Mouse (Mus musculus) urinary bladder, postnatal 25 days (tissue): ENCODE results near the gene Ube2ql1.

Experiments
- DNase-seq: peaks from one replicate; pipeline ENCODE4 v3.0.0; 2022; ENCODE audit warnings: low spot score

Ube2ql1 gene

DNA sequence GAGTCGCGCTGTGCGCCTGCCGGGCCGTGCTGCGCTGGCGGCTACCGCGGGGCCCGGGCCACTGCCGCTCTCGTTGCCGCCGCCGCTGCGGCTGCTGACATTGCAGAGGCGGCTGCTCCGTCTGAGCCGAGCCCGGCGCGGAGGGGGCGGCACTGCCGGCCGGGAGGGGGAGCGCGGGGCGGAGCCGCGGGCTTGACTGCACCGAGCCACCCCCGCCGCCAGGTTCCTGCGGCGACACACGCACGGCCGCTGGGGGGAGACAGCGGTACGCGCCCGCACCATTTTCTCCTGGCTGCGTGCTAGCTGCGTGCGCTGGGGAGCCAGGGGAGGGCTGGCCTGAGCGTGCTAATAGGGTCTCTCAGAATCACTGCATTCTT lies at the start of gene Ube2ql1:
Gene Ube2ql1, minus strand, starts transcription at position 131 of the 377 bp plus-strand sequence.
- DNase-seq, result peak; percentile 72

DNA sequence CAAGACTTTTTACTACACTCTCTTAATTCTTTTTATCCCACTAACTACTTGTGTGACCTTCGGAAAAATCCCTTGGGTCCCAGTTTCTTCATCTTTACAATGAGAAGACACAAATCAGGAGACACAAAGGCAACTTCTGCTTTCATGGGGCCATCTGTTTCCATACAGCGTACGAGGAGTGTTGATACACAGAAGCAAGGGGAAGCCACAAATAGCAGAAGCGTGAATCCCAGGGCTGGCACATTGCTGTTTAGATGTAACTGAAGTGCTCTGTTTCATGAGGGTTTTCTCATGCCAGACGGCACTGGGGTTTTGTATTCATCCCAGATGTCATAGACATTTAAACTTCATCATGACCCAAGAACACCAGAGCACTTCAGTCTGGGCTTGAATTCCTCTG lies 49.0 kb upstream of the Ube2ql1 start:
- DNase-seq, result no peak

DNA sequence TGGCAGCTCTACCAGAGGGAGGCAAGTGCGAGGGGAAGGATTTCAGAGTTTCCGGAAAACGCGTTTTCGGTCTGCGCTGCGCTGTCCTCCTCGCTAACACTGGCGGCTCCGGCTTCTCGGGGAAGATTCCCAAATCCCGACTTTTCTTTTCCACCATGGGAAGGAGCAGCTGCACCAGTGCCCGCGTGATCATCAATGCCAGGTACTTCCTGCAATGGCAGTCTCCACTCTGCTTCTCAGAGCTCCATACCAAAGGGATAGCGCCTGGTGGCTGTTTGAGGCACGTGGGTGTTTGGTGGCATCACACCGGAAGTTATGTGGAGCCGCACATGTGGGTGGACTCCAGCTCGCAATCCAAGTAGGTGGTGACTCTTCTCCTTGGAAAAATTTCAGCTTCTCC lies 38.5 kb upstream of the Ube2ql1 start:
- DNase-seq, result no peak

DNA sequence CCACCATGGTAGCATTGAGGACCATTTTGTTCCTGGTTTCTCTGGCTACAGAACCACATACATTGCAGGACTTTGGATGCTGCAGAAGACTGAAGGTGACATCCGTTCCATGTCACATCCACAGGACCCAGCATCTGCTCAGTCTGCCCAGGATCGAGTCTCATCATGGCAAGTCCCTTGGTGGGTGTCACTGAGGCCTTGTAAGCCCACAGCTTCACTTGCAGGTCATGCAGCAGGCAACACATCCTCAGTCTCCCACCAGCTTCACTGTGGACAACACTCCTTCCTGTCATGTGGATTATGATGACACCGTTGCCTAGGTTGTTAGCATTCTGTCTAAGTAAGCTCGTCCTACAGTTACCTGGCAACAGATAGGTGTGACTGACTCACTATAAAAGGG lies 32.7 kb upstream of the Ube2ql1 start:
- no peak for DNase-seq

DNA sequence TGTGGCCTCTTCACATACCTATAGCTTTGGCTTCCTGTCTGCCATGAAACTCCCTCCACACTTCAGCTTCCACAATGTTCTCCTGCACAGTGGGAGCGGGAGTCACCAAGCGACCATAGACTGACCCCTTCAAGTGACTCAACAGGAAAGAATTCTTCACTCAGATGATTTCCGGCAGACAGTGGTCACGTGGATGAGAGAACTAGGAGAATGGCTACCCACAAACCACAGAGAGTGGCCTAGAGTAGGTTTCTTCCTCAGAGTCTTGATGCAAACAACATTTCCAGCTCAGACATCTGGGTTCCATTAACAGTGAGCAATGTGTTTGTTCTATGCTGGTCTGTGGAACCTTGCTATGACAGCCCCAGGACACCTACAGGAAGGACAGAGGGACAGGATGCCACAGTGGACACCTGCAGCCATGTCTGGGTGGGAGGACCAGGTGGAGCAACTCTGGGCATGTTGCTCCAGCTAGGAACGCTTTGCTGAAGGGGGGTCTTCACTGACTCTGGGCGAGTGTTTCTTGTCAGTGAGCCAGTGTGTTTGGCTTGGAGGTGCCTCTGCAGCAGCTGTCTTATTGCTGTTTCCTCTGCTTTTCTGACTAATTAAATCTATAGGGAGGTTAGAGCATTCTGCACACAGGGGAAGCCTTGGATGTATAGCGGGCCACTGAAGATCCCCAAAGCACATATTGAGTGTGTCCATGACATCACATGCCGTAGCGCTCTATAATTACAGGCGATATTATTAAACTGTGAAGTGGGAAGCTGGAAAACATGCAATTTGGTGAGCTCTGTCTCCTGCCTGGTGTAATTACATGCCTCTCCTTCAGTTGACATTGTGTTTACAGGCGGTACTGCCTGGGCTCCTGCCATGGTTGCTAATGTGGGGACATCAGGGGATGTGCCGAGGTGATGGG lies 31.1 kb upstream of the Ube2ql1 start:
- no peak for DNase-seq

DNA sequence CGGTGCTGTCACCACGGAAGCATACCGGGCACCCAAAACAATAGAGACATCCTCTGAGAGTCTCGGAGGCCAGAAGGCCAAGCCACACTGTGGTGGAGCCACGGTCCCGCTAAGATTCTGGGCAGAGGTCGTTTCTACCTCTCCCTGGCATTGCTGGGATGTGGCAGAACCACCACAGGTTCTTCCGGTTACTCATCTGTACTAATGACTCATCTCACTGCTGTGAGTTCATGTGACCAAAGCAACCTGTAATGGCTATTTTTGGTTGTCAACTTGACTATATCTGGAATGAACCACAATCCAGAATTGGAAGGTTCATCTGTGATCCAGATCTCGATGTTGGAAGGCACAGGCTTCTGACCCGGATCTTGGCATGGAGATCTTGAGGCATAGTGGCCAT lies 28.5 kb upstream of the Ube2ql1 start:
- no peak for DNase-seq

DNA sequence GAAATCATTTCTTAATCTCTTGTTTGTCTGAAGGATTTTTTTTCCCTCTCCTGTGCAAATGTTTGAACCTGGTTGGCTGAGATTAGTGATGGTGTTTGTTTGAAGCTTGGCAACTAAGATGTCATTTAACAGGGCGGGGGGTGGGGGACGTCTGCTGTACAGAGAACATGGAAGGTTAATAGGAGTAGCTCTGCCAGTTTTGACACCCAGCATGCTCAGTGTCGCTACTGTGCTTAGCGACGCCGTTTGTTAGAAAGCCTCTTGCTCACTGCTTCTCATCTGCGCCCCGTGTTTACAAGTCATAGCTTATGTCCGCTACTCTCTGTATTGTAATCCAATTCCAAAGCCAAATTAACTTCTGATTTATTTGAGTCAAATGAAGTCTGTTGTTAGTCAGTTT lies 25.0 kb upstream of the Ube2ql1 start:
- no peak for DNase-seq

DNA sequence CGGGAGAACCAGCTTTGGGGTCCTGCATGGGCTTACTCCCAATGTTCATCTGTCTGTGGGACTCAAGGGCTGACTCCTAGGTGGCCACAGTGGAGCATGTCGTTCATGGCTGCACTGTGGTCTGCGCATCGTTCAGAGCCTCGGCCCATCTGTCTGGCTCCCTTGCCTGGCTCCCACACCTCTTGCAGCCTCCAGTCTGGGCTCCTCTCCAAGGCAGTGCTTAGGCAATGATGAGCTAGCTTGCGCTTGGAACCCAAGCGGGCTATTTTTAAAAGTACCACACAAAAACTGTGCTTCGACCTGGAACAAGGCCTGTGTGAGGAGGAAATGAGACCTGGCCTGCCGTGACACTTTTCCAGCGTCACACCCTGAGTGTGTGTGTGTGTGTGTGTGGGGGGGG lies 21.7 kb upstream of the Ube2ql1 start:
- peak; percentile 3 for DNase-seq

DNA sequence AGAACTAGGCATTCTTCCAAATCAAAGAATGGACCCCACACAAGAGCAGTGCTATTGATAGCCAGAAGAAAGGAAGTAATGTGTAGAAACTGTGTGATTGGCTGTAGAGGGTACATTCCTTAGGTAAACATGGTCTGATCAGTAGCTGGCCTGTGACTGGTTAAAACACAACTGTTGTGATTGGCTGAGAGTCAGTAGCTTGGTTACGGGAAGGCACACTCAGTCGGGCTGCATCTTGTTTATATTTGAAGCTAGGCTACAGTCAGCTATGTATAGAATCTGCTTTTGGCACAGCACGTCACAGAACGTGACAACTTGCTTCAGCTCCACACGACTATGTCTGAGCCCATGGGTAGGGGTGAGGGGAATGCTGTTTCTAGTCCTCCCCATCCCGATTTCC lies 19.3 kb upstream of the Ube2ql1 start:
- no peak for DNase-seq

DNA sequence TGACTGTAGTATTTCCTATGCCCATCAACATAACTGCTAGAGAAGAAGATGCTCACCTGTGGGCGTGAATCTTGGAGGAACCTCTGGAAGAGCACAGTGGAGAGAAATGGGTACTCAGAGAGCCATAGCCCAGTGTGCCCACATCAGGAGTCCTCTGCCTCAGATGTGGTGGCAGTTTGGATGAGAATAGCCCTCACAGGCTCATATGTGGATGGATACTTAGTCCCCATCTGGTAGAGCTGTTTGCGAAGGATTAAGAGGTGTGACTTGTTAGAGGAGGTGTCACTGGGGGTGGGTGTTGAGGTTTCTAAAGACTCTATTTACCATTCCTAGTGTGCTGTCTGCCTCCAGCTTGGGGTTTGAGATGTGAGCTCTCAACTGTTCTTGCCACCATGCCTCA lies 13.2 kb upstream of the Ube2ql1 start:
- no peak for DNase-seq

DNA sequence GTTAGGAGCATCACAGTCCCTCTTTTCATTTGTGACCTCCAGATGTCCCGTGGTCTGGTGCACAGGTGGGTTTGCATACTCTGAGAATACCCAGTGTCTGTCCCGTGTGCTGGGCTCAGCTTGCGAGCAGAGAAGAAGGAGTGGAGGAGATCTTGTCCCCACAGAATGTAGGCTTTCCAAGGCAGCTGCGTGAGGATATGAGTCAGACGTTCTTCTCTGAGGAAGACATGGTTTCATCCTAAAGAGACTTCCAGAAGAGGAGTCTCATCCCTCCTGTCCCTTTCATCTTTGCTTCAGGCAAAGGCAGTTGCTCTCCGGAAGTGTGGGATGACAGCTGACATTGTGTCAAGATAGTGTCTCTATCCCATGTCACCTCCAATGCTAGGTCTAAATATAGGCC lies 11.8 kb upstream of the Ube2ql1 start:
- DNase-seq, result no peak

DNA sequence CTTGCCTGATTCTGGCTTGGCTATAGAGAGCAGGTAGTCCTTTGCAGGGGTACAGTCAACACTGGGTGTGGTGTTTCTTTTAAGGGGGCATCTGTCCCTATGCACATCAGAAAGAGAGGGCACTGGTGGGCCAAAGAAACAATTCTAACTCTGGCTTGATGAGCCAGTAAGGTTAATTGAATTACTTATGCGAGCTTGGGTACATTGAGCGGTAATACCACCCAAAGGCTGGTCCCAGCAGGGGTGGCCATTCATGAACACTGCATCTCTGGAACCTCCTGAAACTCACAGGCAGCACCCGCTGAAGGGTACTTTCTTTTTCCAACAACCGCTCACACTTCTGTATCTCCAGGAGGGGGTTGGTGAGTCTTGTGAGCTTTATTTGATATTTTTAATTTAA lies 9.1 kb upstream of the Ube2ql1 start:
- DNase-seq, result no peak

DNA sequence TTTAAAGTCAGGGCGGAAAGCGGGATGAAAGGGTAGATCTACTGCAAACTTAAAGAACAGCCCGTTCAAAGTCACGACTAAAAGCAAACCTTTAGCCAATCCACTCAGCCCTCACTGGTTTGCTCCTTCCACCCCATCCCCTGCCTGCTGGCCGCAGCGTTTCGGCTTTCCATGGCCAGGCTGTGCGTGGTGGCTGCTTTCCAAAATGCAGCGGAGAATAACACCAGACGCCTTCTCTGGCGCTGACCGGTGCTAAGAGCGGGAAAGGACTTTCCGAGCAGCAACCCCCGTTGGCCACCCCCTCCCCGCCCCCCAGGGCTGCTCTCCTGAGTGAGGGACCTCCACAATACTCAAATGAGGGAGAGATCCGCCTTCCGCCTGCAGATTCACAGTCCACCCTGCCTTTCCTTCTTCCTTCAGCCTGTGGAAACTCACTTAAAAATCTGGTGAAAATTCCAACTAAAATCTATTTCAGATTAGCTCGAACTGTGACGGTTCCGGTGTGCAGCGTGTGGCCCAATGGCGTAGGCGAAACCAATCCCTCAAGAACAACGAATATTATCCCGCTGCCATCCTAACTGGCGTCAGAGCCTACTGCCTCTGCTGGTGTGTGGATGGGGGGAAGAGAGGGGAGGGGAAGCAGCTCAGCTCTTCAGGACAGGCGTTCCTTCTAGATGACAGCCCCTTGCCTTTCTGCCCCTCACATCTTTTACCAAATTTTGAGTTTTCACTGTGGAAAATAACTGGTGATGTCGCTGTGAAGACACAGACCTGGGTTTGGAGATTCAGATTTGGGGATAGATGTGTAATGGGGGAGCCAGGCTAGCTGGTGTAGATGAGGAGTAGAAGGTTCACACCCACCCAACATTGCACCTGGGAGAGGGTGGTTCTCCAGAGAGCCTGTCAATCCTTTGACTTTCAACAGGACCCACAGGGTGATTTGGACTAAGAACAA lies 919 bp upstream of the Ube2ql1 start:
- DNase-seq, result peak; percentile 16

DNA sequence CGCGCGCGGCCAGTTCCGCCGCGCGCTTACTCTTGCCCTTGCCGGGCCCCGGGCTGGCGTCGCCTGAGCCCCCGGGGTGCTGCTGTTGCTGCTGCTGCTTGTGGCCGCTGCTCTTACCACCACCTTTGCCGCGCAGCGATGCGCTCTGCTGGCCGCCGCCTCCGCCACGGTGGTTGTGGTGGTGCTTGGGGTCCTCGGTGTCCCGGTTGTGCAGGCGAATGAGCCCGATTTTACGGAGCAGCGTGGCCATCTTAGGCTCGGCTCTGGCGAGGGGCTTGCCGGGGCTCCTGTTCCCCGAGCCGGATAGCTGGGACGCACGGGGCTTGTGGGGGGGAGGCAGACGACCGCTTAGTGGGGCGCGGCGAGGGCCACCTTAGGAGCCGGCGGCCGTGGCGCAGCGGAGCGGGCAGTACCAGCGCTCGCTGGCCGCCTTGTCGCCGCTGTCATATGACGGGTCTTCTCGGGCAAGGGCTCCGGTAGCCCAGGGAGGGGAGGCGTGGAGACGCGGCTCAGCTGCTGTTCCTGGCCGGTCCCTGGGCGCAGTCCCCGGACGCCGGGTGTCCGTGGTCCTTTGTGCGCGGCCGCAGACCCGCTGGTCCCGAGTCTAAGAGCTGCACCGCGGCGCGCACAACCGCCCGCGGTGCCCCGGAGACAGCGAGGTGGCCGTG lies 464 bp downstream of the Ube2ql1 start:
- DNase-seq, result peak; percentile 5

DNA sequence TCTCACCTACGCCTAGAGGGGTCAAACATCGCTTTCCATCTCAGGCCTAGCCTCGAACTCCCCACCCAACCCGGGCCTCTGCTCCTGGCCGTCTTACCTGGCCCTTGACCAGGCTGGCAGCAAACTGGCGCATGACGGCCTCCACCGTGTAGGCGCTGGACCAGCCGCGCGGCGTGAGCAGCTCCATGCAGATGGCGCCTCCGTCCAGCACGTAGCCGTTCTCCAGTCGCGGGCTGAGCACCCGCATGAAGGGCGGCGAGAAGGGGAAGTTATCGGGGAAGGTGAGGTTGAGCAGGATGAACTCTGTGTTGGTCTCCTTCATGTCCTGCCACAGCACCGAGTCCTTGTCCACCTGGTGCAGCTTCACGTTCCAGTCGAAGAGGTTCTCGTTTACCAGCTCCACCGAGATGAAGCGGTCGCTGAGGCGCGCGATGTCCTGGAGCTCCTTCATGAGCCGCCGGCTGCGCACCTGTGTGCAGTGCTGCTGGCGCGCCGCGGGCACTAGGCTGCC lies 1.2 kb downstream of the Ube2ql1 start:
- peak; percentile 6 for DNase-seq

DNA sequence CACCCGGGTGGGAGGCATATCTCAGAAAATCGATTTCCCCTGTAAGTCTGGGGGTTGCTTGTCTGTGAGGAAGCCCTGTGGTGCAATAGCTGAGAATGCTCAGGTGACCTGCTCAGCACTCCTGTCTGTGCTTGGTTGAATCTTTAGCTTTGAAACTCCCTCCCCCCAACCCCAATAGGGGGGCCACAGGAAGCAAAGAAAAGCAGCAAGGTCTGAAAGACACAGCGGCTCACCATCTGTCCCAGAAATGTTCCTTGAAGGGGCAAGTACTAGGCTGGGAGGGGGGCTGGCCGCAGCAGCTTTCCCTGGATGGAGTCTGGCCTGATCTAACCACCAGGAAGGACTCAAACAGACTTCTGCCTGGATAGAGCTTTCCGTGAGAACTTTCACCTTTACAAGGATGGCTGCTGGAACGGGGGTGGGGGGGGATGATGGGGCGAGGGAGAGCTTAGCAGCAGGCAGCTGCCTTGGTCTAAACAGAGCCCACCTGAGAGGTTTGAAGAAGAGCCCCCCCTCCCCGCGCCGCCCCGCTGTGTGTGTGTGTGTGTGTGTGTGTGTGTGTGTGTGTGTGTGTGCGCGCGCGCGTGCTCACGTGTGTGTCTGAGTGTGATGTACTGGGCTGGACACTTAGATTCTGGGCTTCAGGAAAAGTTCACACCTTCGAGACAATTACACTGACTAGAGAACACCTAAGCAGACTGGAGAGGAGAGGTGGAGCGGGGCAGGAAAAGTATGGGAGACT lies 2.1 kb downstream of the Ube2ql1 start:
- DNase-seq, result no peak

DNA sequence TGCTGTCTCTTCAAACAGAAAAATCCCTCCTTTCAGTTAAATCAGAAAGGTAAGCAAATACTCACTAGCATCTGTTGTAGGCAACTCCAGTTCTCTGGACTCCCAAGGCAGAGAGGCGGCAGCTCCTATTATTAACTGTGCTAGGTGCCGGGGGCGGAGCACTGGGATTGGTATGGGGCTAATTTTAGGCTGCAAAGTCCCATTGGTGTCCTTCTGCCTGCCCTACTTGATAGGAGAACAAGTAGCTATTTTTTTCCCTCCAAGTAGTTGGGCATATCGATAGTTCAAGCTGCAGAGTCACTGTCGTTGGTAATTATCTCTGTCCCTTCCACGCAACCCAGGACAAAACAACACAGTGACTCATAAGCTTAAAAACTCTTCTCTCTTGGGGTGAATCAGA lies 7.1 kb downstream of the Ube2ql1 start:
- DNase-seq, result no peak

DNA sequence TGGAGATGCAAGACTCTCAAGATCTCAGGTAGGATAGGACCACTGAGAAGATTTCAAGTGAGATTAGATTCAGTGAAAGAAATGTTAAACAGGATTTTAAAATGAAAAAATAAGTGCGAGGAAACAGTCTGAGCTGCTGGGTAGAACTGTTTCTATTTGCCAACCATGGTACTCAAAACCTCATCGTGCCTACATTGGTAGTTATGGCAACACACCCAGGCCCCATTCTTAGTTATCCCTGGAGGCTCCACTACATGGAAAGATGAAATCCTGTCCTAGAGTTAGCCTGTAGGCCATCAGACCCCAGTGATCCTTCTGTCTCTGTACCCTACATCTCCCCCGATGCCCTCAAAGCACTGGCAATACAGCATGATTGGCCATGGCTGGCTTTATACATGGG lies 14.3 kb downstream of the Ube2ql1 start:
- no peak for DNase-seq

DNA sequence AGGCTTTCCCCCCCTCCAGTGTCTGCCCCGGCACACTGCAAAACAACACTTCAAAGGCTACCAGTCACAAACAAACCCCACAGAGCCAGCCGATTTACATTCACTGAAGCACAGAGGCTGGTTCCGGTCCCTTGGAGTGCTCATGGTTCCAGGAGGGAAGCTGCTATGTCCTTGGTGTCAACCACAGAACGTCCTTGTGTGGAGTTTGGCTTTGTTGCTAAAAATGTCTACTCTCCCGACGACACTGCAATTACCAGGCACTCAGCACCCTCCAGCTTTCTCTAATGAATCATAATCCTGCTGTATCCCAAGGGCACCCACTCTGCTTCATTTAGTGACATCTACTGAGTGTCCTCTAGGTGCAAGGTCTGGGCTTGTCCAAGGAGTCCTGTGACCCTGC lies 18.5 kb downstream of the Ube2ql1 start:
- no peak for DNase-seq

DNA sequence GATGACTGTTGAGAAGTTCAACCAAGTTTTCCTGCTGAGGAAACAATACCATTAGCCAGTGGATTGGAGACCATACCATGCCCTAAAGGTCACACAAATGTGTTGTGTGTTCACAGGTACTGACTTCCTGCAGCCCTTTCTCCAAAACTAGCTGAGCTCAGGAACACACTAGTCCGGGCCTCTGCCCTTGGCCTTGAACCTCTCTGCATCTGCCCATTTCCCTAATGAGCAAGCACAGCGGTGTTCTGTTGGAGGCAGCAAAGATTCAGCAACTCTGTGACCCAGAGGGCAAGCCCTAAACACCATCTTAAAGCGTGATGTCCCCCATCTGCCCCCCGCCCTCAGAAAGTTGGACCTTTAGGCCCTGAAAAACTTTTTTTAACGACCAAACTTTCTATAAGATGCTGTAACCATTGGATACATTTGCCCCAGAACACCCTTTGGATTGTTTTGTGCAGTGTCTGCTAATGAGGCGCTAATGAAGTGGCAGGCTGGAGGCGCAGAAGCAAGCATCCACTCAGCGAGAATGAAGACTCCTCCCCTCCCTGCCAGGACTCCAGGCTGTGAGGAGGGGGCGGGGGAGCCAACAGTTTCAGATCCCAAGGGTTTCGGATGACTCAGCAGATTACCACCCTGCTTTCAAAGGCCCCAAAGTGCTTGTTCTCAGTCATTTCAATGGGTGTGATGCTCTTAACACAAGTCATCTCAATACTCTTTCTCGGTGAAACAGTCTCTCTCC lies 21.7 kb downstream of the Ube2ql1 start:
- DNase-seq, result no peak

DNA sequence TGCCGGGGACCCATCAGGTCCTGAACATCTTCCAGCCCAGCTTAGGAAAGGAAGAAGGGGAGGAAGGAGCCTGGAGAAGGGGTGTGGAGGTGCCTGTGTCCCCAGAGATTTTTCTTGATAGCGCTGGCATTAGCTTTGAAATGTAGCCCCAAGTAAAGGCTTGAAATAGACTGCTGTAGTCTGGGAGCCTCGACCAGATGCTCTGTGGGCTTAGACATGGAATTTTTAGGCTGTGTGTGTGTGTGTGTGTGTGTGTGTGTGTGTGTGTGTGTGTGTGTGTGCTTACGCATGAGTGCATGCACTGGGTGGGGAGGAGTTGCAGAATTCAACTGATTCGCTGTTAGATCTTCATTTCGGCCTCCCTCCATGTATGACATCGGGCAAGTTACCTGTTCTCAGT lies 31.5 kb downstream of the Ube2ql1 start:
- DNase-seq, result no peak
